Mouse (Mus musculus) lung, adult 2 months (tissue): ENCODE measurements at regions not wholly inside any gene's neighbourhood (a gene's known extent, or its start where the extent isn't known, plus 50 kb on each side); places are given as distances from the start of the nearest gene placed in this dataset.

ENCODE experiments used
- CTCF ChIP-seq: fragments of 200-500 bp; IDR thresholded peaks from 2 replicates; pipeline ENCODE4 v1.5.1; 2011; ENCODE audit warnings: mild to moderate bottlenecking, low read length, control low read depth; ENCODE audit not compliant: insufficient read depth
- POLR2A ChIP-seq: fragments of 200-500 bp; IDR thresholded peaks from 2 replicates; pipeline ENCODE4 v1.6.1; 2011; ENCODE audit warnings: low read depth, mild to moderate bottlenecking, control low read depth, low read length, borderline replicate concordance; ENCODE audit errors: extremely low read depth

DNA sequence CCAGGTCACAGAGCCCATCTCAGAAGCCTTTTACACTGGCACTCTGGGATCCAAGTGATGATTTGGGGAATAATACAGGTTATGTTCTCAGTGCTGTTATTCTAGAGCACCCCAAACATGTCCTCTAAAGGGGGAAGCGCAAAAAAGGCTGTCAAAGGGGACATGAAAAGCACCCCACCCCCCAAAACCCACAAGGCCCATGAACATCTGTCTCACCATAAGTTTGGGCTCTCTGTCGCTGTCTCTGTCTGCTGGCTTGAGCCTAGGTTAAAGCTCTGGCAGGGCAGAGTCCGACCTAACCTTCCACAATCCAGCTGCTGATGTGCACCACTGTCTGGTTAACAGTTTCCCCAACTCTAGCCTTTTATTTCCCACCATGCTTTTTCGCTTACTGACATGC lies 241.3 kb upstream of the Tle3 start:
- TF ChIP-seq POLR2A (no peak), CTCF (no peak)
